Mouse (Mus musculus) WW6 (cell line): ENCODE results near the gene Anapc15-ps.
A peak's percentile ranks its signal among the peaks of the same experiment; 100 is the strongest.

ENCODE experiments used
- DNase-seq: peaks from one replicate; pipeline ENCODE4 v3.0.0-alpha.2; 2013; ENCODE audit warnings: low read depth, low spot score

Anapc15-ps gene

GRCm38 (mm10) chr10:95673351-95673750, at the start of gene Anapc15-ps:
Gene Anapc15-ps, minus strand, starts transcription at chr10:95673451.
- no peak for DNase-seq

GRCm38 (mm10) chr10:95722203-95722611, 49.0 kb upstream of the Anapc15-ps start:
- DNase-seq: no peak

- DNase-seq: no peak
These were observed 47.0 kb upstream of the Anapc15-ps start for GRCm38 (mm10) chr10:95720181-95720798.

- peak; percentile 50 for DNase-seq
These were observed 46.2 kb upstream of the Anapc15-ps start for GRCm38 (mm10) chr10:95719472-95719871.

- no peak for DNase-seq
These were observed 45.5 kb upstream of the Anapc15-ps start for GRCm38 (mm10) chr10:95718760-95719159.

GRCm38 (mm10) chr10:95717106-95717680, 43.9 kb upstream of the Anapc15-ps start:
- DNase-seq: no peak

- no peak for DNase-seq
These were observed 42.4 kb upstream of the Anapc15-ps start for GRCm38 (mm10) chr10:95715687-95716086.

- DNase-seq: no peak
These were observed 39.0 kb upstream of the Anapc15-ps start for GRCm38 (mm10) chr10:95712221-95712620.

- no peak for DNase-seq
These were observed 36.8 kb upstream of the Anapc15-ps start for GRCm38 (mm10) chr10:95709903-95710660.

GRCm38 (mm10) chr10:95709143-95709880, 36.1 kb upstream of the Anapc15-ps start:
- no peak for DNase-seq

GRCm38 (mm10) chr10:95708001-95708400, 34.8 kb upstream of the Anapc15-ps start:
- DNase-seq: no peak

GRCm38 (mm10) chr10:95706867-95707266, 33.6 kb upstream of the Anapc15-ps start:
- no peak for DNase-seq

GRCm38 (mm10) chr10:95705747-95706146, 32.5 kb upstream of the Anapc15-ps start:
- DNase-seq: no peak

- DNase-seq: no peak
These were observed 31.6 kb upstream of the Anapc15-ps start for GRCm38 (mm10) chr10:95704847-95705246.

- DNase-seq: no peak
These were observed 30.5 kb upstream of the Anapc15-ps start for GRCm38 (mm10) chr10:95703730-95704129.

GRCm38 (mm10) chr10:95700422-95700821, 27.2 kb upstream of the Anapc15-ps start:
- DNase-seq: no peak

GRCm38 (mm10) chr10:95698920-95699714, 25.9 kb upstream of the Anapc15-ps start:
- DNase-seq: no peak

GRCm38 (mm10) chr10:95696253-95696641, 23.0 kb upstream of the Anapc15-ps start:
- no peak for DNase-seq

- no peak for DNase-seq
These were observed 22.5 kb upstream of the Anapc15-ps start for GRCm38 (mm10) chr10:95695603-95696252.

- no peak for DNase-seq
These were observed 21.5 kb upstream of the Anapc15-ps start for GRCm38 (mm10) chr10:95694559-95695251.
